Mouse (Mus musculus): Measurements from ENCODE around the gene 0610037L13Rik. TPM values are rescaled to one million over a fixed set of nuclear protein-coding genes. Genes with fewer than 3 reads are reported as not detected.
A peak's percentile ranks its signal among the peaks of the same experiment; 100 is the strongest.

Gene 0610037L13Rik
- total RNA-seq (2021), result 10 to 100 TPM; 65.2 to 73.8 TPM
- long read RNA-seq, transcript 0610037L13Rik-212 (8 exons, 2,997 nt), result major isoform, 31 of 60 reads
- long read RNA-seq, transcript 0610037L13Rik-207 (7 exons, 1,551 nt), result minor isoform, 15 of 60 reads
- long read RNA-seq, partial matches to known transcripts, result 7 of 60 reads
- long read RNA-seq, other reads (novel, unspliced or antisense), result 4 of 60 reads

- peak; percentile 89 to 93 for DNase-seq (ENCODE audit: low spot score in 2 of 2)
Measured at GRCm38 (mm10) chr4:107889731-107890432, at the start of gene 0610037L13Rik. 0610037L13Rik (plus strand) TSS chr4:107889813.

- no peak for DNase-seq (ENCODE audit: low spot score in 2 of 2)
Measured at GRCm38 (mm10) chr4:107843687-107844086, 45.9 kb upstream of the 0610037L13Rik start.

GRCm38 (mm10) chr4:107844971-107845370 is 44.6 kb upstream of the 0610037L13Rik start:
- peak; percentile 91 to 93 for DNase-seq (ENCODE audit: low spot score in 2 of 2)

DNA sequence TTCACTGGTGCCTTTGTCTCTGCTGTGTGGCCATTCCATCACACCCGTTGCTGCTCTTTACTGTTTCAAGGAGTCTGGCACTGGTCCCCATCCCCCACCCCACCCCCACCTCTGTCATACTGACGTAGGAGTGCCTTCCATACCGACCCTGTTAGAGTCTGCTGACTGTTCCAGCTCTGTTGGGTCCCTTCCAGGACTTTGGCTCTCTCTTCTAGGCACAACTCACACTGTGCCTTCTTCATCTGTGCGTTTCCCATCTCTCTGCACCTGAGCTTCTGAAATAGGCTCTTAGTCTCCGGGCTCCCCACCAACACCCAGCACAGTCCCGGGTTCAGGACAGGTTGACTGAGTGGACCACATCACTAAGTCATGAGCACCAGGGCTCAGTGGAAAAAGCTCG is 42.8 kb upstream of the 0610037L13Rik start:
- DNase-seq (ENCODE audit: low spot score in 2 of 2), result no peak

- DNase-seq (ENCODE audit: low spot score in 2 of 2), result no peak
Measured at GRCm38 (mm10) chr4:107848546-107848945, 41.1 kb upstream of the 0610037L13Rik start.

GRCm38 (mm10) chr4:107849621-107850020 is 40.0 kb upstream of the 0610037L13Rik start:
- DNase-seq (ENCODE audit: low spot score in 2 of 2), result no peak

GRCm38 (mm10) chr4:107850091-107850490 is 39.5 kb upstream of the 0610037L13Rik start:
- DNase-seq (ENCODE audit: low spot score in 2 of 2), result no peak

- no peak for DNase-seq (ENCODE audit: low spot score in 2 of 2)
Measured at GRCm38 (mm10) chr4:107853333-107853732, 36.3 kb upstream of the 0610037L13Rik start.

DNA sequence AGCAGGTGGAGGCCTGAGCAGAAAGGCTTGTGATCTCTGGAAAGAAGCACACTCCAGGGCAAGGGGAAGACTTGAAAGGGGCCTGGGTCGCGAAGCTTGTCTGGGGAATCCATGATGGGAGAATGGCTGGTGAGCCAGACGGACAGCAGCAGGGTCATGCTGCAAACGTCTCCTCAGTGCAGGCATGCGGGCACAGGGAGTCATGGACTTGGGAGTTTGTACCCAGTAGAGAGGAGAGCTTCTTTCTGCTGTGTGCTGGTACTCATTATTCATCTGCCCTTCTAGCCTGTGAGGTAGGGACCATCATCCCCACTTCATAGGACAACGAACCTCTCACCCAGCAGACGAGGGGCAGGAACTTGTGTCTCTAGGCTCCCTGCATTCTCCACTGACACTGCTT is 35.8 kb upstream of the 0610037L13Rik start:
- no peak for DNase-seq (ENCODE audit: low spot score in 2 of 2)

DNA sequence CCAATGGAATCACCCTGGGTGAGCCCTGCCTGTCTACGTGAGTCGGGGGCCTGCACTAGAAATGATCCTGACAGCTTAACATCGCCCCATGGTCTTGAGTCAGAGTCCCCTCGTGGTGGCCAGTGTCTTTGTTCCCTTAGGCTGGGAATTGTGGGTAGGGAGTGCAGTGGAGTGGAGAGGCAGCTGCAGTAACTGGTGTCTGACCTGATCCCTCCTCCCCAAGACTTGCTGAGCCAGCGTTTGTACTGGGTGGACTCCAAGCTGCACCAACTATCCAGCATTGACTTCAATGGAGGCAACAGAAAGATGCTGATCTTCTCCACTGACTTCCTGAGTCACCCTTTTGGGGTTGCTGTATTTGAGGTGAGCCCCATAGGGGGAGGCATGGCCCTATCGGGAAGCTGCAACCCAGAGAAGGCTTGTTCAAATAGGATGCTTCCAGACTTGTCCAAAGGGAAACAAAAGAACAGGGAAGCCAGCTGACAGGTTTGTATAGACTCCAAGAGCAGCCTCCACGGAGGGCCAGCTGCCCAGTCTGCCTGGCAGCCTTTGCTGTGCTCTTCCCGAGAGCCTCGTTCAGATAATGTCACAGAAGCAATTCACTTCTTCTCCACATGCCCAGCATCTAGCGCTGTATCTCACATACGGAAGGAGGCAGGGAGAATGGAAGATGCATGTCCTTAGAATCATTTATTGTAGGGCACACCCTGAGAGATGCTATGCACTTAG is 32.5 kb upstream of the 0610037L13Rik start:
- peak in 1 of 2 experiments; percentile 47 for DNase-seq (ENCODE audit: low spot score in 2 of 2)

DNA sequence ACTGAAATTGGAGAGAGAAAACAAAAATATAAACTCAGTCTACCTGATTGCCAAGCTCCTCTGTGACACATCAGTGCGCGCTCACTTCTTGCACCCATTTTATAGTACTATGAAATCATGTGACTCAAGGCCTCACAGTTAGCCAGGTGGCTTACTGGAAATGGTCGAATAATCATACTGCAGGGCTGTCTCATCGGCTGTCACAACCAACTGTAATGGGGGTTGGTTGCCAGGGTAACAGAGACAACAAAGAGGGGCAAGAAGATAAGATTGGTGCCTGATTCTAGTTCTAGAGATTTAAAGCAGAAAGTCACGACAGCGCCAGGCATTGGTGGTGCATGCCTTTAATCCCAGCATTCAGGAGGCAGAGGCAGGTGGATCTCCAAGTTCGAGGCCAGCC is 30.6 kb upstream of the 0610037L13Rik start:
- no peak for DNase-seq (ENCODE audit: low spot score in 2 of 2)

DNA sequence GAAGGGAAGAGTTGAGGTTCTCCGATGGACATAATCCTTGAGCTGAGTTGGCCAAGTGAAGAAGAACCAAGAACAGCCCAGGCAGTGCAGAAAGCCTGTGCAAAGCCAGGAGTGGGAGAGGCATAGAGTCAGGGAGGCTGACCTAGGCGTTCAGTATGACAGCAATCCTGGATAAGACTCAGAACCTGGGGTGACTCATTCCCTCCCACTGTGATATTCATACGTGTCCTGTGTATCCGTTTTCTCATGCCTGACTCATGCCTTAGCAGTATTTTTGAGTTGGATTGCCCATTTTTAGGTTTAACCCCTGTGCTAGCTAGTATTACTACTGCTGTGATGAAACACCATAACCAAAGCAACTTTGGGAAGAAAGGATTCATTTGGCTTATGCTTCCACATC is 24.7 kb upstream of the 0610037L13Rik start:
- DNase-seq (ENCODE audit: low spot score in 2 of 2), result no peak

DNA sequence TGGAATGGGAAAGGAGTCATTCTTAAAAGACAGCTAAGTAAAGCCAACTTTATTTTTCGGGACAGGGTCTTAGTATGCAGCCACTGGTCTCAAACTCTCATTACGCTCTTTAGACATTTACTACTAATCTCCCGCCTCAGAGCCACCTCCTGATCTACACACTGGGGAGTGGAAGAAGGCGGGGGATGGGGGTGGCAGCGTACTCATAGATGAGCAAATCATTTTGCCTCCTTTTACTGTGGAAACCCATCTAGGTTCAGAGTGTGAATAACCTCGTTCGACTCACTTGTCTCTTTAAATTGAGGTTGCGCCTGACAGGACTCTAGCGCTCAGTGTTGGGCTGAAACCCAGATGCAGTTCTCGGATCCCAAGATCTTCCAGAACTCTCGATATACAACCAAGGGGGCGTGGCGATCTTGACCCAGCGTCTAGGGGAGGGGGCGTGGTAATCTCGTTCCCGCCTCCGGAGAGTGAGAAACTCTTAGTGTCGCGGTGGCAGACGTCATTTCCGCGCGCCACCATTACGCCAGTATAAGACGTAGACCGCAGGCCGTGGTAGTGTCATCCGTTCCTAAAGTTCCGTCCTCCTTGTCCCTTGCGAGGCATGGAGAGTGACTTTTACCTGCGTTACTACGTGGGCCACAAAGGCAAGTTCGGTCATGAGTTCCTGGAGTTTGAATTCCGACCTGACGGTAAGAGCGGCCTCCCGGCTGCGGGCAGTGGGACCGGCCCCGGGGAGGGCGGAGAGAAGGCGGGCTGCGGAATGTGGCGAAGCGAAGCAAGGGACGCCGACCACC is 10.2 kb upstream of the 0610037L13Rik start, which contains the start of gene Magoh:
Gene Magoh (plus strand): TSS at position 502 of the 797 bp plus-strand sequence.
- peak; percentile 96 to 97 for DNase-seq (ENCODE audit: low spot score in 2 of 2)

GRCm38 (mm10) chr4:107881631-107882030 is 8.0 kb upstream of the 0610037L13Rik start:
- DNase-seq (ENCODE audit: low spot score in 2 of 2), result no peak

- DNase-seq (ENCODE audit: low spot score in 2 of 2), result no peak
Measured at GRCm38 (mm10) chr4:107886371-107886770, 3.2 kb upstream of the 0610037L13Rik start.

GRCm38 (mm10) chr4:107889385-107889730 is 255 bp upstream of the 0610037L13Rik start:
- no peak for DNase-seq (ENCODE audit: low spot score in 2 of 2)

DNA sequence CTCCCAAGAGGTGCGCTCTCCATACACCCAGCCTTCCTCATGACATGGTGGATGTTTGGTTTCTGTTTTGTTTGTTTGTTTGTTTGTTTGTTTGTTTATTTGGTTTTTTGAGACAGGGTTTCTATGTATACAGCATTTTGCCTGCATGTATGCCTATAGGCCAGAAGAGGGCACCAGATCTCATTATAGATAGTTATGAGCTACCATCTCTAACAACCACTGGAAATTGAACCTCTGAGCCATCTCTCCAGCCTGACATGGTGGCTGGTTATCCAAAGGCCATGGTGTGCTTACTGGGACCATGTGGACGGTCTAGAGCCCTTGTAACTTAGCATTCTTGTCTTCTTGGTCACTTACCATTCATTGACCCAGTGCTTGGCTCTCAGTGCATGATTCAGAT is 3.0 kb downstream of the 0610037L13Rik start:
- no peak for DNase-seq (ENCODE audit: low spot score in 2 of 2)

- no peak for DNase-seq (ENCODE audit: low spot score in 2 of 2)
Measured at GRCm38 (mm10) chr4:107899211-107899927, 9.8 kb downstream of the 0610037L13Rik start.

DNA sequence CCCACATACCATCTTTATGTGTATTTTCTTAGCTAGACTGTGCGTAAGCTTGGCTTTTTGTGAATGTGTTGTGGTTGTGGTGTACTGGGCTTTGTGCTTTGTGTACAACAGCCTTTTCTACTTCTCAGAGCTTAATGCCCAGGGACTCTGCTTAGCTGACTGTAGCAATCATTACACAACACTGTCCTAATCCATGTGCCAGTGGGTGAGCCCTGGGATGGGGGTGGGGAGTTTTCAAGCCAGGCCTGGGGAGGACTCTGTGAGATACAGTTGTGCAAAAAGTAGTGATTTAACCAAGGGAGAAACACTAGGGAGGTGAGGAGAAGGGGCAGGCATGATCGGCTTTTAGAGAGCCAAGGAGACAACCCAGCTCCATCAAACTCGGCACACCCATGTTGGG is 10.6 kb downstream of the 0610037L13Rik start:
- no peak for DNase-seq (ENCODE audit: low spot score in 2 of 2)

GRCm38 (mm10) chr4:107904252-107904651 is 14.6 kb downstream of the 0610037L13Rik start:
- no peak for DNase-seq (ENCODE audit: low spot score in 2 of 2)

GRCm38 (mm10) chr4:107906561-107906960 is 16.9 kb downstream of the 0610037L13Rik start:
- no peak for DNase-seq (ENCODE audit: low spot score in 2 of 2)
